Mouse (Mus musculus) testis, adult 2 months (tissue): ENCODE data around the gene Rad50. TPM values are rescaled to one million over a fixed set of nuclear protein-coding genes. Genes with fewer than 3 reads are reported as not detected.

ENCODE experiments used
- H3K27ac ChIP-seq: fragments of 200-500 bp; 2 replicates; pipeline ENCODE4 v1.5.1; 2012; ENCODE audit warnings: low read depth, low read length; ENCODE audit not compliant: control insufficient read depth, insufficient read depth
- H3K27me3 ChIP-seq: fragments of 200-500 bp; 2 replicates; pipeline ENCODE4 v1.6.1; 2012; ENCODE audit warnings: mild to moderate bottlenecking, low read length, moderate library complexity; ENCODE audit not compliant: control insufficient read depth, insufficient read depth
- H3K36me3 ChIP-seq: fragments of 200-500 bp; 2 replicates; pipeline ENCODE4 v1.6.1; 2012; ENCODE audit warnings: mild to moderate bottlenecking, low read length; ENCODE audit not compliant: control insufficient read depth, insufficient read depth
- H3K4me1 ChIP-seq: fragments of 200-500 bp; 2 replicates; pipeline ENCODE4 v1.6.1; 2012; ENCODE audit warnings: low read length; ENCODE audit not compliant: control insufficient read depth, insufficient read depth
- H3K4me3 ChIP-seq: fragments of 200-500 bp; 2 replicates; pipeline ENCODE4 v1.5.1; 2012; ENCODE audit warnings: low read depth, mild to moderate bottlenecking, low read length, moderate library complexity, mixed read lengths; ENCODE audit not compliant: control insufficient read depth
- CTCF ChIP-seq: fragments of 200-500 bp; IDR thresholded peaks from 2 replicates; pipeline ENCODE4 v1.5.1; 2012; ENCODE audit warnings: low read depth, mild to moderate bottlenecking, inconsistent platforms, low read length, moderate library complexity; ENCODE audit not compliant: control insufficient read depth, insufficient read depth, insufficient replicate concordance
- POLR2A ChIP-seq: fragments of 200-500 bp; IDR thresholded peaks from 2 replicates; pipeline ENCODE4 v1.6.1; 2012; ENCODE audit warnings: low read depth, mild to moderate bottlenecking, inconsistent platforms, low read length, moderate library complexity; ENCODE audit not compliant: control insufficient read depth
- polyA plus RNA-seq: library from polyadenylated mRNA; depleted of rRNA; stranded (reverse); fragments of >200 nt; gene quantifications from 2 replicates; pipeline ENCODE4 v1.2.3, GENCODE M21; 2012; rRNA removed

The Rad50 gene
- polyA plus RNA-seq, 1 experiment = 3.0 TPM

DNA sequence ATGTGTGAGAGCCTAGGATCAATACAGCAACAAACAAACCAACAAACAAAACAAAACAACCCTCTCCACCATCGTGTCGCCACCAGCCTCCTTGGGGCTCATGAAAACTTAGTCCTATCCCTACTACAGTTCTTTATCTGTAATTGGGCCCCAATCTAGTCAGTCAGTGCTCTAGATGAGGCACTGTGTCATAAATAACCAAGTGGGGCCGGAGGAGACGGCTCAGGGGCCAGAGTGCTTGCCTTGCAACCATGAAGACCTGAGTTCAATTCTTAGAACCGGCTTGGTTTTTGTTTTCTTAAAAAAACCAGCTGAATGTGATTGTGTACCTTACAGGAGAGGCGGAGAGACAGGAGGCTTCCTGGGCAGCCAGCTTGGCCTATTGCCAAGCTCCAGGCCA lies 91.9 kb downstream of the Rad50 start:
- Histone ChIP-seq H3K36me3 (no peaks in the 10 kb centered on the region), H3K27ac (no peak overlapping the region), H3K27me3 (no peaks in the 10 kb centered on the region), H3K4me1 (no peaks in the 10 kb centered on the region), H3K4me3 (no peak overlapping the region)
- no peak for TF ChIP-seq CTCF
- TF ChIP-seq POLR2A = no peak

DNA sequence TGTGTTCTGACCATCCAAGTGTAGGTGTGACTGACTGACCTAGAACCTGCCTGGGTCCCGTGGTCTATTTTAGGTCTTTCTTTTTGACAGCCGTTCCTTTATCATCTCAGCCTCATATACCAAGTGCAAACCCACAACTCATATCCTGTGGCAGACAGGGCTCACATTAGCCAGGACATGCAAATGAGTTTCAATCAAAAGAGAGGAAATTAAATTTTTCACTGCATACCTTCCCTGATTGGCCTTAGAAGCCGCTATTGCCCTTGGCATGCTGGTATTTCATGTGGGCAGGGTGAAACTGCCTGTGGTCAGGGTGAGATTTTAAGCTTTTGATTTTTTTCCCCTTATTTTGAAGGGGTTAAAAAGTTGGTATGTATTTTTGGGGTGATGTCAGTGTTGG lies 97.4 kb downstream of the Rad50 start:
- H3K4me1 ChIP-seq = no peaks in the 10 kb centered on the region
- H3K36me3 ChIP-seq = no peaks in the 10 kb centered on the region
- TF ChIP-seq POLR2A (no peak), CTCF (no peak)
- no peak overlapping the region for H3K27ac ChIP-seq
- H3K4me3 ChIP-seq = no peak overlapping the region
- no peaks in the 10 kb centered on the region for H3K27me3 ChIP-seq

- H3K4me1 ChIP-seq = no peaks in the 10 kb centered on the region
- TF ChIP-seq CTCF = no peak
- no peak for TF ChIP-seq POLR2A
- H3K27ac ChIP-seq = no peak overlapping the region
- no peaks in the 10 kb centered on the region for H3K27me3 ChIP-seq
- no peaks in the 10 kb centered on the region for H3K36me3 ChIP-seq
- H3K4me3 ChIP-seq = no peak overlapping the region
Measured at GRCm38 (mm10) chr11:53609231-53609630, 97.9 kb downstream of the Rad50 start.

- TF ChIP-seq CTCF = no peak
- Histone ChIP-seq H3K4me1 (no peaks in the 10 kb centered on the region), H3K4me3 (no peak overlapping the region), H3K27me3 (no peaks in the 10 kb centered on the region), H3K36me3 (no peaks in the 10 kb centered on the region), H3K27ac (no peak overlapping the region)
Measured at GRCm38 (mm10) chr11:53605609-53606008, 101.5 kb downstream of the Rad50 start.

GRCm38 (mm10) chr11:53604983-53605382 lies 102.1 kb downstream of the Rad50 start:
- Histone ChIP-seq H3K4me1 (no peaks in the 10 kb centered on the region), H3K27ac (no peak overlapping the region), H3K27me3 (no peaks in the 10 kb centered on the region), H3K36me3 (no peaks in the 10 kb centered on the region; the same call in 1 of the 2 replicates), H3K4me3 (no peak overlapping the region)
- no peak for TF ChIP-seq POLR2A
- TF ChIP-seq CTCF = no peak

Other genes starting within 250 kb of the Rad50 start
- 11.1 and 13.4 TPM in 2 replicates for gene Gm9837, start 236.8 kb downstream of the Rad50 start, polyA plus RNA-seq
- gene Gm9945, start 227.2 kb downstream of the Rad50 start, polyA plus RNA-seq = not detected in 2 replicates
- 0.10 and 0.13 TPM in 2 replicates for gene Sowaha, start 227.0 kb downstream of the Rad50 start, polyA plus RNA-seq
- gene Sept8, start 188.1 kb downstream of the Rad50 start, polyA plus RNA-seq = 3.0 and 3.2 TPM in 2 replicates
- gene Kif3a, start 139.9 kb downstream of the Rad50 start, polyA plus RNA-seq = 26.2 and 31.0 TPM in 2 replicates
- not detected in 2 replicates for gene Il4, start 88.7 kb downstream of the Rad50 start, polyA plus RNA-seq
- gene Il13, start 72.6 kb downstream of the Rad50 start, polyA plus RNA-seq = 0.96 and 1.1 TPM in 2 replicates
- gene Il5, start 13.5 kb upstream of the Rad50 start, polyA plus RNA-seq = 0.23 and 0.27 TPM in 2 replicates
- gene Irf1, start 62.7 kb upstream of the Rad50 start, polyA plus RNA-seq = 3.4 TPM in 2 replicates
- not detected in 2 replicates for gene Gm17334, start 65.9 kb upstream of the Rad50 start, polyA plus RNA-seq
- gene Gm12216, start 151.9 kb upstream of the Rad50 start, polyA plus RNA-seq = 0.91 and 0.93 TPM in 2 replicates
- gene Slc22a5, start 184.3 kb upstream of the Rad50 start, polyA plus RNA-seq = 20.7 and 21.7 TPM in 2 replicates